Mouse (Mus musculus) megakaryocyte-erythroid progenitor cell, adult 5-6 weeks (primary cell): ENCODE measurements at regions not wholly inside any gene's neighbourhood (a gene's known extent, or its start where the extent isn't known, plus 50 kb on each side); places are given as distances from the start of the nearest gene placed in this dataset.
"Not testable (repeated sequence)": the region's sequence is repeated elsewhere in the genome, so short reads cannot be mapped to it uniquely, and the experiment has no call there.

Experiments used
- ATAC-seq: replicated peaks from 2 replicates; pipeline ENCODE4 v1.8.0; 2016; ENCODE audit warnings: mild to moderate bottlenecking, inconsistent platforms; ENCODE audit not compliant: severe bottlenecking, poor library complexity, low FRiP score, low TSS enrichment

DNA sequence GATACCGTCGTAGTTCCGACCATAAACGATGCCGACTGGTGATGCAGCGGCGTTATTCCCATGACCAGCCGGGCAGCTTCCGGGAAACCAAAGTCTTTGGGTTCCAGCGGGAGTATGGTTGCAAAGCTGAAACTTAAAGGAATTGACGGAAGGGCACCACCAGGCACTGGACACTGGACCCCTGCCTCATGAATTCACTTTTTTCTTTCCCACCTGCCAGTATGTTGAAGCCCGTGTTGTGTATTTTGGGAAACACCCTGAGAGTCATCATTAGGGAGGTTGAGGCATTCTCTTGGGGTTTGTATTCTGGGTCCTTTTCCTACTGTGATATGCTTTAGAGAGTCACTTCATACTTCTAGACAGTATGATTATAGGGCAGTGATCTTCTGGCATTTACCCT, 197.9 kb downstream of the Samd9l start:
- not testable (repeated sequence) for ATAC-seq

DNA sequence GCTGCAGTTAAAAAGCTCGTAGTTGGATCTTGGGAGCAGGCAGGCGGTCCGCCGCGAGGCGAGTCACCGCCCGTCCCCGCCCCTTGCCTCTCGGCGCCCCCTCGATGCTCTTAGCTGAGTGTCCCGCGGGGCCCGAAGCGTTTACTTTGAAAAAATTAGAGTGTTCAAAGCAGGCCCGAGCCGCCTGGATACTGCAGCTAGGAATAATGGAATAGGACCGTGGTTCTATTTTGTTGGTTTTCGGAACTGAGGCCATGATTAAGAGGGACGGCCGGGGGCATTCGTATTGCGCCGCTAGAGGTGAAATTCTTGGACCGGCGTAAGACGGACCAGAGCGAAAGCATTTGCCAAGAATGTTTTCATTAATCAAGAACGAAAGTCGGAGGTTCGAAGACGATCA, 198.3 kb downstream of the Samd9l start:
- ATAC-seq, result no peak

- ATAC-seq, result not testable (repeated sequence)
Observed at GRCm38 (mm10) chr6:3200586-3200985, 198.8 kb downstream of the Samd9l start.

- not testable (repeated sequence) for ATAC-seq
Observed at GRCm38 (mm10) chr6:3192424-3192820, 206.9 kb downstream of the Samd9l start.

GRCm38 (mm10) chr6:3191695-3192423, 207.5 kb downstream of the Samd9l start:
- 0 out of 2 replicates have a peak, but pooled peaks have one; percentile 50 for ATAC-seq

DNA sequence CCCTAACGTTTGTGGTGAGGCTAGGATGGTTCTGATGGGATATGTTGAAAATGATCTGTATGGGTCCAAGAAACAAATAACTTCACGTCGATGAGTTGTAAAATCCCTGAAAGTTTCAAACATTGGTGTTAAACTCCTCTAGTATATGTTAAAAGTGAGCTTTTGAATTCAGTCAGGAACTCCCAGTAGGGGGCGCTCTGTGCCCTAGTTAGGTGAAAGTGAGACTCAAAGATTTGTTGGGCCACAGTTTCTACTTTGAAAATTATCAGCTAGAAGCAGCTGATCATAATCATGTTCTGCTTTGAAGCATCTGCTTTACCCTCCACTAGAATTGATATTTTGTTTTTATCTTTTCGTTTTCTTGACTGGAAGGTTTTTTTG, 215.6 kb downstream of the Samd9l start:
- ATAC-seq, result peak; percentile 55

DNA sequence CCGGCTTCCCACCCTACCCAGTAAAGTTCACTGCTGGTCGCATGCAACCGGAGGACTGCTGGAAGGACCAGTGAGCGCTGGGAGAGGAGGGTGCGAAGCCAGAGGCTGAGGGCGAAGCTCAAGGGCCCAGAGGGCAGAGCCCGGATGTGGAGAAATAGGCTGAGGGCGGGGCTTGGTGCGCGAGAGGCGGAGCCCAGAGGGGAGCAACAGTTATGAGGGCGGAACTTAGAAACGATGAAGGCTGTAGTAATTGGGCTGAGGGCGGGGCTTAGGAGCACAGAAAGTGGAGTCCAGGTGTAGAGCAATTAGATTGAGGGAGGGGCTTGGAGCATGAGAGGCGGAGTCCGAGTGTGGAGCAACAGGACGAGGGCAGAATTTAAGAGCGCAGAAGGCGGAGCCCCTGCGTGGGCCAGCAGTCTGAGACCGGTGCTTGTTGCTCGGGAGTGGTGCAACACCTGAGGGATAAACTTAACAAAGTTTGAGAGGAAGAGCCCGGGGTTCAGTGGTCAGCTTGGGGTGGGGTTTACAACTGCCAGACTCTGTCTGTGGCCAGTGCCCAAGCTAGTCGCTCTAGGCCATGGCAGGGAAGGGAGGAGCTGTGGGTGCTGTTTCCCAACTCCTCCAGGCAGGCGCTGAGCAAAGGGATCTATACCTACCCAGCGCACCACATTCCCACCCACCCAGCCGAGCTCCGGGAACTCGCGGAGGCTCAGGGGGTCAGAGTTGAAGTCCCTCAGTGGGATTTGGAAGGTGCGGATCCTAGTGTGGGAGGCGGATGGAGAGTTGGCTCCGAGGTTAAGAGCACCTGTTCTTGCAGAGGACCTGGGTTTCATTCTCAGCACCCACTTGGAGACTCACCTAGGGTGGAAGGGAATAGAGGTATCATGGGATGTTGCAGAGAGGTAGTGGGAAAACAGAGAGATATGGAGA, 216.2 kb downstream of the Samd9l start:
- peak; percentile 83 for ATAC-seq

DNA sequence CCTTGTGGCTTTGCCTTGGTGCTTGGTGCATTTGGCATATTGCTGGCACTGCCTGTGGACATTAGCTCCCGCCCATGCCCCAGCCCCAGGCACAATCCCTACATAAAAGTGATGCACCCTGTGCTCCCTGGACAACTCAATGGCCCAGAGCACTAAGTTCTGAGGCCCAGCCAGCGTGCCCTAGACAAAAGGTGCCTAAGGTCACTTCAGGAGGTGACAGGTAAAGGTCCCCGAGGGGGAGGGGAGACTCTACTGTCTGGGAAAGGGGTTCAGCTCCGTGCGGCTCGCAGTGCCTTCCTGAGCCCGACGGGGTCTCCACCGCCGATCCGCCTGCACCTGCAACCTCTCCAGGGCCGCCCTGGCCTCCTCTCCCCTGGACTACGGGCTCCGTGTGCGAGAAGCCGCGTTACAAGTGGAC, 216.9 kb downstream of the Samd9l start:
- peak; percentile 11 for ATAC-seq

DNA sequence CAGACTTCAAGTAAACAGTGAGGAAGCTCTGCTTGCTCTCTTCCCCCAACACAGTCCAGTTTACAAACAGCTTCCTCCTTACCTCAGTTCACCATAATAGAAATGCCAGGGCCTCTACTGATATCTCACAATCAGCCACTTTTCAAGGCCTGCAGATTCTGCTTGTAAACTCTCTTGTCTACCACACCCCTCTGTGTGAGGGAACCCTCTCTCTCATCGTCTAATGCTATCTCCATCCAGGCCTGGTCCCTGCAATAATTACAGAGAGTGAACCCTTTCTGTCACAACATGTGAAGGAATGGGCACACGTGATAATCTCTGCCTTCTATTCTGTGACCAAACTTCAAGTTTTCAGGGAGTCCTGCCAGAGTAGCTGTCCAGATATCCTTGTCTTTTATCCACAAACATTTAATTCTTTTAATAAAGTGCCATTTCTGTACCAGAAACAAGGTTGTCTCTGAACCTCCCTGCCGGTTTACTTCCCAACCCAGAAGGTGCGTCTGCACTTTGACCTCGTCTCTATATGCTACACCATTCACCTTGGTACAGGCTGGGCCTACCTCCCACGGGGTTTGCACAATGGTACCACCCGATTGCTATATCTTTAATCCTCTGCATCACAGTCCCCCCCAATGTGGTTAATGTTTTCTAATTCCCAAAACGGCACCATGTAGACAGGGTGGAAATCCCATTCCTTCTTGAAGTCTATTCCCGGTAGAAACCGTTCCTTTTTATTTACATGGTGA, 219.6 kb downstream of the Samd9l start:
- ATAC-seq, result peak; percentile 32

DNA sequence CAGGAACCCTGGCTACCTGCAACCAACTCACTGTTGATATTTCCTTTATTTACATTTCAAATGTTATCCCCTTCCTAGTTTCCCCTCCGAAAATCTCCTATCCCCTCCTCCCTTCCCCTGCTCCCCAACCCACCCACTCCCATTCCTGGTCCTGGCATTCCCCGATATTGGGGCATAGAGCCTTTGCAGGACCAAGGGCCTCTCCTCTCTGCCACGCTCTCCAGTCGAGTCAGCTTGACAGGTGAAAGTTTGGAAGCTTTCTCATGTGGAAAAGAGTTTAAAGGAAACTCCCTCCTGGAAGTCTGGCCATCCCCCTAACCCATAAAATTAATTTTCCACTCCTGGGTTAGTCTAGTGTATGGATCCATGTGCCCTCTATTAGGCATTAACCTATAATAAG, 229.9 kb downstream of the Samd9l start:
- not testable (repeated sequence) for ATAC-seq

DNA sequence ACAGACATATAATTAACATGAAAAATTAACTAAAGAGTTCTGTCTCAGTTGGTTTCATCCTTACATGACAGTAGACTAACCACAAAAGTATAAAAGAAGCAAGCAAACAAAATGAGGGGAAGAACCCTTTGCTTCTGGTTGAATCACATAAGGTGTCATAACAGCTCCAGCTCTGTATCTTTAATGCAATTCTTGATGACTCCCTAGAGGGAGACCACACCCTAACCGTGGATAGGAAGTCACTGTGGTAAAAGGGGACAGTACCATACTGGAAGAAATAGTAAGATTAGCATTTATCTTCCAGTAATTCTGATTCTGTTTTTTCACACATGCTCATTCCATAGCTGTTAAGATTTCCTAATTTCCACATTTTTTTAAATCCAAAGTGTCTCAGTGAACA, 233.2 kb downstream of the Samd9l start:
- peak; percentile 100 for ATAC-seq

DNA sequence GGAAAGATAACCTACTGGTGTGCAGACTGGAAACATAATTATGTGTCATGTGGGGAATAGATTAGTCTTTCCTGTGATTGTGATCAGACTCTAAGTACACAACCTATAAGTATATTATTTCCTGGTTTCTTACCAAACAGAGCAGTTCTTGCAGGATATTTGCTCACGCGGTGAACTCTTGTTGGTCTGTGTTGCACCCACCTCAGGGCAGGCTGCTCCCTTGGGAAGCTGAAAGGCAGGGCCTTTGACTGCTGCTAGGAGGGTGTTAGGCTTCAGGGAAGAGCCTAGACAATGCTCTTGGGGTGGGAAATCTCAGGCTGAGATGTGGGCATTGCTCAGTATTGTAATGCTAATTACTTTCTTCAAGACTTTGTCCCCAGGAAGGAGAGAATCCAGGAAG, 247.5 kb downstream of the Samd9l start:
- not testable (repeated sequence) for ATAC-seq

DNA sequence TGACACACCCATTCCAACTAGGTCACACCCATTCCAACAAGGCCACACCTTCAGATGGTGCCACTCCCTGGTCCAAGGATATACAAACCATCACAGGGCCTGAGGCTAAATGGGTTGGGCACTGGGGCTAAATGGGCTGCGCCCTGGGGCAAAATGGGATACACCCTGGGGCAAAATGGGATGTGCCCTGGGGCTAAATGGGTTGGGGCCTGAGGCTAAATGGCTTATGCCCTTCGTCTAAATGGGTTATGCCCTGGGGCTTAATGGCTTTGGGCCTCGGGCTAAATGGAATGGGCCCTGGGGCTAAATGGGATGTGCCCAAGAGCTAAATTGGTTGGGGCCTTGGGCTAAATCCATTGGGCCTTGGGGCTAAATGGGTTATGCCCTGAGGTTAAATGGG, 261.5 kb downstream of the Samd9l start:
- not testable (repeated sequence) for ATAC-seq

GRCm38 (mm10) chr6:3133763-3134162, 265.6 kb downstream of the Samd9l start:
- not testable (repeated sequence) for ATAC-seq

- peak; percentile 77 for ATAC-seq
Observed at GRCm38 (mm10) chr6:3116296-3116695, 283.1 kb downstream of the Samd9l start.
